Mouse (Mus musculus): ENCODE data around the gene Vmn1r204. TPM values are rescaled to one million over a fixed set of nuclear protein-coding genes. Genes with fewer than 3 reads are reported as not detected.
"Not testable (repeated sequence)": the region's sequence is repeated elsewhere in the genome, so short reads cannot be mapped to it uniquely, and the experiment has no call there.

Gene Vmn1r204
- total RNA-seq (2021), result not detected
- long read RNA-seq, experiment 1, result 0 reads
- long read RNA-seq, experiment 2, result 0 reads

- DNase-seq (ENCODE audit: low spot score in 2 of 2), result not testable (repeated sequence)
Observed at GRCm38 (mm10) chr13:22552898-22553297, at the start of gene Vmn1r204. Gene Vmn1r204, plus strand, starts transcription at chr13:22553198.

- DNase-seq (ENCODE audit: low spot score in 2 of 2), result no peak
Observed at GRCm38 (mm10) chr13:22505281-22505680, 47.7 kb upstream of the Vmn1r204 start, which contains the start of gene Vmn1r202. Gene Vmn1r202, minus strand, starts transcription at chr13:22505381.

GRCm38 (mm10) chr13:22517814-22518213 lies 35.2 kb upstream of the Vmn1r204 start, which contains the start of gene Vmn1r203:
Gene Vmn1r203, plus strand, starts transcription at chr13:22518114.
- DNase-seq (ENCODE audit: low spot score in 2 of 2), result no peak

GRCm38 (mm10) chr13:22574911-22575310 lies 21.9 kb downstream of the Vmn1r204 start:
- not testable (repeated sequence) for DNase-seq (ENCODE audit: low spot score in 2 of 2)

GRCm38 (mm10) chr13:22583336-22583735 lies 30.3 kb downstream of the Vmn1r204 start:
- DNase-seq (ENCODE audit: low spot score in 2 of 2), result not testable (repeated sequence)

GRCm38 (mm10) chr13:22592900-22593299 lies 39.9 kb downstream of the Vmn1r204 start, which contains the start of gene Vmn1r205:
Gene Vmn1r205, minus strand, starts transcription at chr13:22593000.
- no peak for DNase-seq (ENCODE audit: low spot score in 2 of 2)

Other genes starting within 250 kb of the Vmn1r204 start
- not detected for gene Vmn1r197, start 228.6 kb upstream of the Vmn1r204 start, total RNA-seq (2021)
- not detected for gene Vmn1r198, start 202.8 kb upstream of the Vmn1r204 start, total RNA-seq (2021)
- gene Vmn1r199, start 173.4 kb upstream of the Vmn1r204 start, total RNA-seq (2021), result not detected
- not detected for gene Vmn1r200, start 162.8 kb upstream of the Vmn1r204 start, total RNA-seq (2021)
- gene Vmn1r201, start 81.3 kb upstream of the Vmn1r204 start, total RNA-seq (2021), result not detected
- gene Vmn1r202, start 47.8 kb upstream of the Vmn1r204 start, total RNA-seq (2021), result under 1 TPM in 1 of 2 experiments, not detected in 1; 0.07 TPM
- gene Vmn1r203, start 35.1 kb upstream of the Vmn1r204 start, total RNA-seq (2021), result not detected
- gene Vmn1r205, start 39.8 kb downstream of the Vmn1r204 start, total RNA-seq (2021), result not detected
- not detected for gene Vmn1r206, start 71.1 kb downstream of the Vmn1r204 start, total RNA-seq (2021)
- under 1 TPM; 0.07 to 0.19 TPM for gene Vmn1r207-ps, start 176.4 kb downstream of the Vmn1r204 start, total RNA-seq (2021)
- gene Vmn1r208, start 224.2 kb downstream of the Vmn1r204 start, total RNA-seq (2021), result not detected

Data from layer of hippocampus, postnatal 14 days (tissue).